Mouse (Mus musculus) liver, adult 2 months (tissue): ENCODE results near the gene Spg21. TPM values are rescaled to one million over a fixed set of nuclear protein-coding genes. Genes with fewer than 3 reads are reported as not detected.

Experiments
- DNase-seq: peaks from one replicate; pipeline ENCODE4 v3.0.0-alpha.2; 2011; ENCODE audit warnings: low read depth, low spot score; ENCODE audit errors: extremely low read depth
- H3K27ac ChIP-seq: fragments of 200-500 bp; replicated peaks from 2 replicates; pipeline ENCODE4 v1.5.1; 2012; ENCODE audit warnings: low read depth, mild to moderate bottlenecking, control low read depth, inconsistent platforms, low read length; ENCODE audit not compliant: insufficient read depth
- H3K27me3 ChIP-seq: fragments of 200-500 bp; 2 replicates; pipeline ENCODE4 v1.6.1; 2012; ENCODE audit warnings: mild to moderate bottlenecking, moderate library complexity, low read length, inconsistent platforms; ENCODE audit not compliant: control insufficient read depth, insufficient read depth
- H3K36me3 ChIP-seq: fragments of 200-500 bp; 2 replicates; pipeline ENCODE4 v1.6.1; 2012; ENCODE audit warnings: low read length, inconsistent platforms; ENCODE audit not compliant: control insufficient read depth, insufficient read depth
- H3K4me1 ChIP-seq: fragments of 200-500 bp; 2 replicates; pipeline ENCODE4 v1.6.1; 2011; ENCODE audit warnings: low read length; ENCODE audit not compliant: control insufficient read depth, insufficient read depth
- H3K4me3 ChIP-seq: fragments of 200-500 bp; 2 replicates; pipeline ENCODE4 v1.5.1; 2011; ENCODE audit warnings: low read depth, mild to moderate bottlenecking, control low read depth, low read length, moderate library complexity; ENCODE audit not compliant: insufficient read depth
- H3K79me2 ChIP-seq: fragments of 200-500 bp; 2 replicates; pipeline ENCODE4 v1.6.1; 2012; ENCODE audit warnings: inconsistent platforms, mild to moderate bottlenecking, low read length, moderate library complexity; ENCODE audit not compliant: control insufficient read depth, insufficient read depth
- H3K9ac ChIP-seq: fragments of 200-500 bp; 2 replicates; pipeline ENCODE4 v1.6.1; 2012; ENCODE audit warnings: low read depth, mild to moderate bottlenecking, control low read depth, inconsistent platforms, low read length
- CTCF ChIP-seq: fragments of 200-500 bp; IDR thresholded peaks from 2 replicates; pipeline ENCODE4 v1.5.1; 2011; ENCODE audit warnings: low read depth, low read length, control low read depth
- POLR2A ChIP-seq: fragments of 200-500 bp; IDR thresholded peaks from 2 replicates; pipeline ENCODE4 v1.6.1; 2011; ENCODE audit warnings: low read length, control low read depth; ENCODE audit not compliant: insufficient read depth; ENCODE audit errors: extremely low read depth
- WGBS: fragments of 180-500 bp; shearing (Covaris S2); methylation state at CpG from one replicate; pipeline ENCODE4 v1.1.7; 2018; 5-methylcytosine and 5-hydroxymethylcytosine counted together
- polyA plus RNA-seq: library from polyadenylated mRNA; depleted of rRNA; stranded (reverse); fragments of >200 nt; gene quantifications from 2 replicates; pipeline ENCODE4 v1.2.3, GENCODE M21; 2012
- total RNA-seq: library from RNA; depleted of rRNA; stranded (reverse); fragments of >200 nt; gene quantifications from 2 replicates; pipeline ENCODE4 v1.2.3, GENCODE M21; 2014

The Spg21 gene
- total and polyA plus RNA-seq, 2 experiments = 10.7 to 20.0 TPM

DNA sequence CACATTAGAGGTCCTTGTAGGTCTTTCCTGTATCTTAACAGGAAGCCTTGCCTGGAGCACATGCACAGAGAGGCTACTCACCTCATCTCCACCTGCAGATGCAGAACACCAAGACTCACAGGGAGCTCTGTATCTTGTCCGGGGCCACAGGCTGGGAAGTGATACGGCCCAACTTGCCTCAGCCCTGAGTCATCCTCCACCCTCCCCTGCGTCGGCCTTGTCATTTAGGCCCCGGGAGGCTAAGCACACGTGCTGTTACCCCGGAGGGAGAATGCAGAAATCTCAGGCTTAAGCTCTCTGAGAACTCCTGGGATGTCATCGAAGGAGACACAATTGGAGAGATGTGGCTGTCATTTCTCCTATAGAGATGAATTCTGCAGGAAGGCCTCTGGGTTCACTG, 68.9 kb downstream of the Spg21 start:
- H3K27me3 ChIP-seq = no peaks in the 10 kb centered on the region
- no peak overlapping the region for H3K9ac ChIP-seq
- H3K79me2 ChIP-seq = no peaks in the 10 kb centered on the region
- no peak overlapping the region for H3K27ac ChIP-seq
- no peaks in the 10 kb centered on the region for H3K4me1 ChIP-seq
- TF ChIP-seq CTCF (no peak), POLR2A (no peak)
- H3K4me3 ChIP-seq = no peak overlapping the region
- WGBS = 82% methylated on average over 8 of the region's 8 CpGs
- no peaks in the 10 kb centered on the region for H3K36me3 ChIP-seq
- DNase-seq = no peak

DNA sequence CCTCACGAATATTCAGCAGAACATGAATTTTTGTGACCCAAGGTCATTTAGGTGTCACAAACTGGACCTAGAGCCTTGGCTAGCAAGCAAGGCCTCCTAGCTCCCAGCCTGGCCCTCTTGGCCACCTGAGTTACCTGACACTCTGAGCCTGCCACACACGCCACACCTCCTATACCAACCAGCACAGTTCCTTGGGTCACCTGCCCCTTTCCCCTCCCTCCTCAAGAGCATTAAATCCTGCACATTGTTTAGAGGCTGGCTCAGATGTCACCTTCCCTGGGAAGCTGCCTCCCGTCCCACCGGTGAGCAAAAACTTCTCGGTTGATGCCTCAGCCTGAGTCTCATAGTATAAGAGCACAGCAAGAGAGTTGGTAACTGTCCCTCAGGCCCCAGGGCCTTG, 70.5 kb downstream of the Spg21 start:
- Histone ChIP-seq H3K27me3 (no peaks in the 10 kb centered on the region), H3K79me2 (no peaks in the 10 kb centered on the region), H3K4me1 (no peaks in the 10 kb centered on the region), H3K4me3 (no peak overlapping the region), H3K27ac (no peak overlapping the region), H3K9ac (no peak overlapping the region), H3K36me3 (no peaks in the 10 kb centered on the region)
- WGBS = 88% methylated on average over 5 of the region's 5 CpGs
- TF ChIP-seq POLR2A = no peak
- no peak for TF ChIP-seq CTCF
- DNase-seq = no peak

DNA sequence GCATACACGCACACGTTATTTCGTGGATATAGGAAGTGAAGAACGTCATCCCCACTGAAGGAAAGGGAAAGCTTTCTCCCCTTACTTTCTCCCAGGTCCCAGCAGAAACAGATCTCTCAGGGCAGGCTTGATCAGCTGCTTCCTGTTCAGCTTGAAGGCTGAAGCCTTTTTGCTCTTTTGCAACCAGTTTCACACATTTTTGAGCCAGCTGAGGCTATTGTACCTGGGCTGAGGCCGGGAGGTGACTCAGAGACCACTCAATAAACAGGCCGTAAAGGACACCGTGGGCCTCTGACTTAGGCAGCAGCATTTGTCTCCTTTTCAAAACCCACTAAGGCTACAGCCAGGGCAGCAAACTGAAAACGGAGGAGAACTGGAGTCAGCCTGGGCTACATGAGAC, 72.2 kb downstream of the Spg21 start:
- no peak overlapping the region for H3K9ac ChIP-seq
- no peak overlapping the region for H3K4me3 ChIP-seq
- TF ChIP-seq POLR2A (no peak), CTCF (no peak)
- H3K79me2 ChIP-seq = no peaks in the 10 kb centered on the region
- 79% methylated on average over 8 of the region's 8 CpGs for WGBS
- DNase-seq = no peak
- no peak overlapping the region for H3K27ac ChIP-seq
- H3K27me3 ChIP-seq = no peaks in the 10 kb centered on the region
- H3K36me3 ChIP-seq = no peaks in the 10 kb centered on the region
- H3K4me1 ChIP-seq = no peaks in the 10 kb centered on the region

DNA sequence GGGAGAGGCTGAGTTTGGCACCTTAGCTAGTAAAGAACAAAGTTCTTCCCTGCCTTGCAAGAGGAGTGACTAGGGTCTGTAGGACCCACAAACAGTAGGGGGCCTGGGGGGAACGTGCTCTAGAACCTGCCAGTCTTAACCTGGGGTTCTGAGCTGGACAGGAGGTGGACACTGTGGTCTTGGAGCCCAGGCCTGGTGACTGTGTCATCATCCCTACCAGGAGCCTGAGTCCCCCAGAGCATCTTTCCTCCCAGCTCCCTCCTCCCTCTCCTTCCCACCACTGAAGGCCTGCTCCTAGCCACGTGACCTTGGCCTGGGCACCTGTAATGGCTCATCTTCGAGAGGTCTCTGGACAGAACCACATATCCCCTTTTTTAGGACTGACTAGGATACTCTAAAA, 73.4 kb downstream of the Spg21 start:
- WGBS = 90% methylated on average over 3 of the region's 3 CpGs
- no peaks in the 10 kb centered on the region for H3K4me1 ChIP-seq
- no peaks in the 10 kb centered on the region for H3K79me2 ChIP-seq
- no peak overlapping the region for H3K27ac ChIP-seq
- no peak overlapping the region for H3K9ac ChIP-seq
- no peaks in the 10 kb centered on the region for H3K27me3 ChIP-seq
- TF ChIP-seq CTCF (no peak), POLR2A (no peak)
- DNase-seq = no peak
- H3K36me3 ChIP-seq = no peaks in the 10 kb centered on the region
- H3K4me3 ChIP-seq = no peak overlapping the region

DNA sequence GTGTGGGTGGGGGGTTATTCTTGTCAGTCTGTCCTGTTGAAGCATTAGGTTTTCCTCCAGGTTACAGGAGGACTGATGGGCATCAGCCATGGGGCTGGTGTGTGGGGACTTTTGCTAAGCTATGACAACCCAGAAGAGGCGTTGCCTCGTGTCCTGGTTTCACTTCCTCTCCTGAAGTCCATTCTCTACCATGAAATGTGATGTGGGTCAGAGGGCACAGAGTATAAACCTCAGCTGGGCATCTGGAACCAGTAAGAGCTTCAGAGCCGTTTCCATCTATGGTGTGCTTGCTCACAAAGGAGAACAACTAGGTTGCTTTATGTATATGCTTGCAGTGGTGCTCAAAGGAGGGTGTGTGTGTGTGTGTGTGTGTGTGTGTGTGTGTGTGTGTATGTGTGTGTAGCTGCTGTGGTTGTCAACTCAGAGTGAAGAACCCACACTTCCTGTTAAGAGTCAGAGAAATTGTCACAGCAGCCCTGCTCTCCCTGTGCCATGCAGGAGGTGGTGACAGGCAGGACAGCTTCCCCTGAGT, 74.5 kb downstream of the Spg21 start:
- peak; percentile 43 for DNase-seq
- H3K9ac ChIP-seq = no peak overlapping the region
- H3K4me1 ChIP-seq = no peaks in the 10 kb centered on the region
- H3K4me3 ChIP-seq = no peak overlapping the region
- TF ChIP-seq CTCF = no peak
- TF ChIP-seq POLR2A = no peak
- no peaks in the 10 kb centered on the region for H3K79me2 ChIP-seq
- WGBS = 62% methylated on average over 3 of the region's 3 CpGs
- no peaks in the 10 kb centered on the region for H3K36me3 ChIP-seq
- H3K27ac ChIP-seq = no peak overlapping the region
- H3K27me3 ChIP-seq = no peaks in the 10 kb centered on the region

DNA sequence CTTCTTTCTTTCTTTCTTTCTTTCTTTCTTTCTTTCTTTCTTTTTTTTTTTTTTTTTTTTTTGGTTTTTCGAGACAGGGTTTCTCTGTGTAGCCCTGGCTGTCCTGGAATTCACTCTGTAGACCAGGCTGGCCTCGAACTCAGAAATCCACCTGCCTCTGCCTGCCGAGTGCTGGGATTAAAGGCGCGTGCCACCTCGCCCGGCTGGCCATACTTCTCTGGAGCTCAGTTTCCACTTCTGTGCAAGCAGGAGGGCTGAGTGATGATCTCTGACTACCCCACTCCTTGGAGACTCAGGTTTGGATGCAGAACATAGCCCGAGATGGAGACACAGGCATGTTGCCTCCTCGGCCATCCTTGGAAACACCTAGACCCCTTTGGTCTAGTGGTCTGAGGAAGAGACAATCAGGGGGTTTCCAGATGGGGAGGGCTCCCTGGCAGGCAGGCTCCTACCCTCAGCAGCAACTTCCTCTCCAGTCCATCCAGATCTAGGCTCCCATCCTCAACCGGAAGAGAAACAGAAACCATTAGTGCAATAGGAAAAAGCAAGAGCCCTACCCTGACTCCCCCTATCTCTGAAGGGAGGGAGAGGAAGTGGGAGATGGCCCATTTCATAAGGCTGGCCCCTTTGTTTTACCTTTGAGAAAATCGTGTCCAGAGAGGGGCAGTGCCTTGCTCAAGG, 75.2 kb downstream of the Spg21 start:
- Histone ChIP-seq H3K79me2 (no peaks in the 10 kb centered on the region), H3K36me3 (no peaks in the 10 kb centered on the region), H3K27ac (peak overlapping the region; percentile 50), H3K4me1 (no peaks in the 10 kb centered on the region), H3K27me3 (no peaks in the 10 kb centered on the region), H3K9ac (no peak overlapping the region), H3K4me3 (no peak overlapping the region)
- peak; percentile 36 for DNase-seq
- no peak for TF ChIP-seq POLR2A
- TF ChIP-seq CTCF = no peak
- 72% methylated on average over 10 of the region's 11 CpGs for WGBS
